Mouse (Mus musculus): ENCODE measurements around the gene Dmrt3.

Dmrt3 gene

DNA sequence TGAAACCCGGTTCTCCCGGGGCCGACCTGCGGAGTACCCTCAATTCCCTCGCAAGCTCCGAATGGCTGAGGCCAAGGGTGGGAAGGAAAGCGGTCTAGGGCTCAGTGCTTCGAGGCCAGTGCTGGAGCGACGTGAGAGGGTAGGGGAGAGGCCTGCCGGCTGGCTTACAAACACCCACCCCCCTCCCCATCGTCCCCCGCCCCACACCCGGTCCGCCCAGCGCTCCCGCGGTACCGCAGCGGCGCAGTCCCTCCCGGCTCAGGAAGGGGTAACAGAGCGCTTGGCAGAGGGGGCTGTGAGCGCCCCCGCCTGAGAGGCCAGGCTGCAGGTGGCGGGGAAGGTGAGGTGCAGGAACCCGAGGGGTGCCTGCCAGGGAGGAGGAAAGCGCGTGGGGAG, at the start of gene Dmrt3:
TSS of gene Dmrt3 (plus strand) at position 287 of the 396 bp plus-strand sequence.
- DNase-seq (ENCODE audit: extremely low spot score, low read depth, low spot score): no peak

DNA sequence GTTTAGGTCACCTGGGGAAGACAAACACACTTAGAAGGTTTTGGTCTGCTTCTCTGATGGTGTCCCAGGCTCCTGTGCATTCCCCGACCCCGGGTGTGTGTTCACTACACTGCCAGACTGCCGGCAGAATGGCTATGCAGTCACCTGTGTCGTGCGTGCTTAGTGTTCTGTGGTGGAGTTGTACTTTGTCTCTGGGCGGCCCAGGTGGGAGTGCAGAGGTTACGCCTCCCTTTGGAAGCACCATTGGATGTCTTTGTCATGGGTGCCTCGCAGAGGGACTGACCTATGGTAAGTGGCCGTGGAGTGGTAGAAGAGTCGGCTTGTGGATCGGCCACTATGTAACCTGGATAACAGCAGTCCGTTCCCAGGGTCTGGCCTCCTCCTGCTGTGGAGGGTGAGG, 45.7 kb upstream of the Dmrt3 start:
- no peak for DNase-seq (ENCODE audit: extremely low spot score, low read depth, low spot score)

DNA sequence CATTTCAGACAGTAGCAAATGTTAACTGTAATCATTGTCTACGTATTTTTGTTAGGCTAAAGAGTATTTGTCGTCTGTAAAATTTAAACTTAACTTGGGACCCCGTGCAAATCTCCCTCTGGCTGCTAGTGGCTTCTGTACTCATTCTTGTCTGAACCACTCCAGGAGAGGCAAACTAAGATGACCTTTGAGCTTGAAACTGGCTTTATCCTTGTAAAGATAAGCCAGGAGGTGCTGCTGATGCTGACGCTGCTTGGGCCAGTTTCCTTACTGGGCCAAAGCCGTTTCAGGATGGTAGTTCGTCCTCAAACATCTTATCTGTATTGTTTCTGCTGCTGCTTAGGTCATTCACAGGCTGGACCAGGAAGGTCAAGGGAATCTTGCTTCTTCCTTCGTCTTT, 40.3 kb upstream of the Dmrt3 start:
- no peak for DNase-seq (ENCODE audit: extremely low spot score, low read depth, low spot score)

DNA sequence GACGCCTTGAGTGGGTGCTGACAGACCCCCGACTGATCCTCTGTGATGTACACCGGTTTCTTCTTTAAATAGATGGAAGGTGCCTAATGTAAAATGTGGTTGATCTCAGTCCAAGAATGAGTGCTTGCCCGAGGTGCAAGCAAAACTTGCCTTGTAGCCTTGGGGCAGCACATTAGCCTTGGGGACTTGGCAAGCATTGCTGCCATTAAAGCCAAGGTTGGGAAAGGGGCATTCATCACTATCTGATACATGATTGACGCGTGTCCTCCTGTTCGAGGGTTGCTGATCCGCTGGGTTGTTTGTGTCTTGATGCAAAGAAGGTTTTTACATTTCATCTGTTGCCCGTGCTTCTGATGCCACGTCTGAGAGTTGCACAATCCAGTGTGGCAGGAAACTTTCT, 35.7 kb upstream of the Dmrt3 start:
- no peak for DNase-seq (ENCODE audit: extremely low spot score, low read depth, low spot score)

DNA sequence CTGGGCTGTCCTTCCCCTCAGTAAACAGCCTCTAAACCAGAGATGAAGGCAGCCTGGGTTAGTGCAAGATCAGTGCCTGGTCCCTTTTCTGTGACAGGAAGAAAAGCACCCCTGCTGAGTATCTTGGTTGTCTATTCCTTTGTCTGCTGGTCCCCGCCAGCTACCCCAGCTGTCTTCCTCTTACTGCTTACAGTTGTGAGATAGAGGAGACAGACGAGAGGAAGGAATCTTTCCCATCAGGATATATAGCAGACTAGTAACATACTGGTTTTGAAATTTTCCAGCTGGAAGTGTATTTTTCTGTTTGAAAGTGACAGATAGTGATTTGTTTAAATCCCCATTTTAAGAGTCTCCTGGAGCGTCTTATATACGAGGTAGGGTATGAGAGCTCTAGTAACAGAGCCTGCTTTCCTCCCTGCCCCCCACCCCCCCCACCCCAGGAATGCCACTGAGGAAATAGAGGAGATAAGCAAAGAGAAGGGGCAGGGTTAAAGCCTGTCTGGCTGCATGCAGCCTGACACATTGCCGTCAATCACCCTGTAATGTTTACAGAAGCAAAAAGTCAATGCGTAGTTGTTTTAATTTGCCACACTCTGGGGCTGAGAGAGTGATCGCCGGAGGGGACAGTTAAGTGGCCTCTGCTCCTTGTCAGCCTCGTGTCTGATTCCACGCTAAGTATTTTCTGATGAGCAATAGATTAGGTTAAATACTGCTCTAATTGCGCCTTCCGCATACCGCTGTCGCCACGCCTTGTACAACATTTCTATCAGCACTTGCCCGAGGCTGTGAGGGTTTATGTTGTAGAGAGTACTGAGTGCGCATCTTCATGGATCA, 34.9 kb upstream of the Dmrt3 start:
- DNase-seq (ENCODE audit: extremely low spot score, low read depth, low spot score): no peak

DNA sequence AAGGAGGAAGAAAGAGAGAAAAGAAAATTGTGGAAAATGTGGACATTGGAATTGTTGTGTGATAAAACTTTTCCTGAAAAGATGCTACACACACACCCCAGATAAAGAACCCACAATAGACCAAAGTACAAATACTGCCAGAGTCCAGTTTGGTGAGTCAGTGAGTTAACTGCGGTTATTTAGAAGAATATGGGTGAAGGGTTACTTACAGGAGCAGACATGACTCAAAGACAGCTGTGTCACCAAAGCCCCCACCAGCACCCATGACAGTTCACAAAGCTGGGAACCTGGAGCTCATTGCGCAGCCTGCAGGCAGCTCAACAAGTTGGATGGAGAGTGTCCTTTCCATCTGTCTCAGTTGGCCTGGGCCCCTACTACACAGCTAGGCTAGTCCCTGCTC, 31.7 kb upstream of the Dmrt3 start:
- no peak for DNase-seq (ENCODE audit: extremely low spot score, low read depth, low spot score)

DNA sequence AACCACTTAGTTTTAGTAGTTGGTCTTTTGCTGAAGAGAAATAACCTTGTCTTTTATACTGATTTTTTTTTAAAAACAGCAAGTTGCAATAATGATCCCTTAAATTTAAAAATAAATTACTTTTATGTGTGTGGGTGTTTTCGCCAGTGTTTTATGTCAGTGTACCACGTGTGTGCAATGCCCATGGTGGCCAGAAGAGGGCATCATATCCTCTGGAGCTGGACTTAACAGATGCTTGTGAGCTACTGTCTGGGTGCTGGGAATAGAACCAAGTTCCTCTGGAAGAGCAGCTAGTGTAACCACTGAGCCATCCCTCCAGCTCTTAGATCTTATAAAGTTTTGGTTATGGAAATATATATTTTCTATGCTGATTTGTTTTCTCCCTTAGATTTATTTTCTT, 30.7 kb upstream of the Dmrt3 start:
- DNase-seq (ENCODE audit: extremely low spot score, low read depth, low spot score): no peak

DNA sequence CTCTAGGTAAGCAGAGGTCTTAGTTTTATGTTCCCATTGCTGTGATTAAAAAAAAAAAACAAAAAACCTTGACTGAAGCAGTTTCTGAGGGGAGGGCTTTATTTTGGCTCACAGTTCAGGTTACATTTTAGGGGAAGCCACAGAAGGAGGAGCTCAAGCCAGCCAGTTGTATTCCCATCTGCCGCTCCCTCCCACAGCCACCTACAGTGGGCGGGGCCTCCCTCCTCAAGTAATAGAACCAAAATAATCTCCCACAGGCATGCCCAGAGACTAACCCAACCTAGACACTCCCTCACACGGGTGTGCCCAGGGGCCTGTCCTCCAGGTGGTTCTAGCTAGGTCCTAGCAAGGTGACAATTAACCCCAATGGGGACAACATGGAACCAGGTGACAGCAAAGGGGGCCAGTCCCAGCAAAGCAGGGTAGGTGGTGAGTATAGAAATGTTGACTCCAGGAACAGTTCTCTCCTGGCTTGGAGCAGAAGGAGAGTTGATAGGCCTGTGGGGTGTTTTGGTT, 12.3 kb upstream of the Dmrt3 start:
- DNase-seq (ENCODE audit: extremely low spot score, low read depth, low spot score): no peak

DNA sequence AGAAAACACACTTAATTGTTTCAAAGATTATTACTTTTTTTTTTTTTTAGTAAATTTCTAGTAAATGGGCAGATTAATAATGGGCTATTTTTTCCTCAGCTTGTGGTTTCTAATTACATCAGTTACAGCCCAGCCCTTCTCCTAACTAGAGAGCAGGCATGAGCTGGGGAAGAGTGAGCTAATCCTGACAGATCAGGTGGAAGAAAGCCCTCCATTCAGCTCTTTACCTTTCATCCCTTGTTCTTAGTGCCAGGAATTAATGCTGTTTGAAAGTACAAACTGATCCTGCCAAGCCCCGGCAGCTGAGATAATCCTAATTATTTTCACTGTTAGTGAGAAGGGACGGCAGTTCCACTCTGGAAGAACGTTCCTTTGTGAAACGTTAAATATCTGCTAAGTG, 11.5 kb upstream of the Dmrt3 start:
- DNase-seq (ENCODE audit: extremely low spot score, low read depth, low spot score): no peak

DNA sequence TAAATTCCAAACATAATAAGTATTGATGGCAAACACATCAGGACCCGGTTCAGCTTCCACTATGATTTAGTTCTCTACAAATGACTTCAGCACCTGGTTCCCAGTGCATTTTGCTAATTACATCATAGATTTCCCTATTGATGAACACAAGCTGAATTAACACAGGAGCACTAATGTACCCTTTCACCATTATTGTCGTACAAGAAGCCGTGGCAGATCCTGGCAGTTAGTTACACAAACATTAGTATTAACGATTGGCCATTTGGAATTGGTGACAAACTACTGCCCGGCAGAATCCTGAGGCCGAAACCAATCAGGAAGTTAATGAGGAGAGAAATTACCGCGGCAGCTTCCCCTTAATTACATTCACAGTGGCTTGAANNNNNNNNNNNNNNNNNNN, 8.1 kb upstream of the Dmrt3 start:
- DNase-seq (ENCODE audit: extremely low spot score, low read depth, low spot score): no peak

DNA sequence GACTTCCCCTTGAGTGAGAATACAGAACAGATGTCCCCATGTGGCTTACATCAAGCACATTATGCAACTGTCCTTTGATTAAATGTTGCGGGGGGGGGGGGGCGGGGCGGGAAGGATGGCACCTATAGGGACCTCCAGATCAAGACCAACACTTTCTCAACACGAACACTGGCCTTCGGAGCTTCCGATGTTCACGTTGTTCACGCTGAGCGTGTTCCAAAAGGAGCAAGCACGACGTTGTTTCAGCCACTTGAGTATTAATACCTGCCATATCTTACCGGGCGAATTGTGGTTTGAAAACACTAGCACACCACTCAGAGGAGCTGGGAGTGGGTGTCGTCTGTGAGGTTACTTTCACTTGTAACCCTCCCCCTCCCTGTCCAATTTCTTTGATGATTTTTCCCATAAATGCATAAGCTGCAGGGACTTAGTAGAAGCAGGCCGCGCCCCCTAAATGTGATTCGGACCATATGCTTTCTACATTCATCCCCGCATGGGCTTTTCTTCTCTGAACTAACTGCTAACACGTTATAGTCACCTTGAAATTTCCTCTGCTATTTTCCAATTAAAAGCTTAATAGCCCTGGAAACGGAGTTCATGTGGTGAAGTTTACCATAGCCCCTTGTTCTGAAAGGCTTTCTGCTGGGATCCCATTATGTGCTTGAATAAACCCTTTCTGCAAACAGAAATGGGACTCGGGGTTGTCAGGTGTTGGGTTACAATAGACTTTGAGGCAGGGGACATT, 2.5 kb upstream of the Dmrt3 start:
- DNase-seq (ENCODE audit: extremely low spot score, low read depth, low spot score): no peak

DNA sequence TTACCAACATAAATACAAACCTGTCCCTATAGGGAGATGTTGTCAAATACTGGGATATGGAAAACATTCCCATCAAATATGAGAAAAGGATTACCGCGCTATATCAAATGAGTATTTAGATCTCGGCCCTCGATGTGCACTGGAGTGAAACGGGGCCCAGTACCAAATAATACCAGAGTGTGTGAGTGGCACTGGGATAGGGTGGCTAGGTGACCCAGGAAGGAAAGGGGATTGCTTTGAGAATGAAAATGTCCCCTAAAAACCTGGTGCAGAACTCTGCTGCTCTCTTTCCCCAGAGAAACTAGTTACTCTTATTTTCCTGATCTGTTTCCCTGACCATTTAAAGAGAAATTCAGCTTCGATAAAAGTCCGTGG, 1.9 kb upstream of the Dmrt3 start:
- no peak for DNase-seq (ENCODE audit: extremely low spot score, low read depth, low spot score)

DNA sequence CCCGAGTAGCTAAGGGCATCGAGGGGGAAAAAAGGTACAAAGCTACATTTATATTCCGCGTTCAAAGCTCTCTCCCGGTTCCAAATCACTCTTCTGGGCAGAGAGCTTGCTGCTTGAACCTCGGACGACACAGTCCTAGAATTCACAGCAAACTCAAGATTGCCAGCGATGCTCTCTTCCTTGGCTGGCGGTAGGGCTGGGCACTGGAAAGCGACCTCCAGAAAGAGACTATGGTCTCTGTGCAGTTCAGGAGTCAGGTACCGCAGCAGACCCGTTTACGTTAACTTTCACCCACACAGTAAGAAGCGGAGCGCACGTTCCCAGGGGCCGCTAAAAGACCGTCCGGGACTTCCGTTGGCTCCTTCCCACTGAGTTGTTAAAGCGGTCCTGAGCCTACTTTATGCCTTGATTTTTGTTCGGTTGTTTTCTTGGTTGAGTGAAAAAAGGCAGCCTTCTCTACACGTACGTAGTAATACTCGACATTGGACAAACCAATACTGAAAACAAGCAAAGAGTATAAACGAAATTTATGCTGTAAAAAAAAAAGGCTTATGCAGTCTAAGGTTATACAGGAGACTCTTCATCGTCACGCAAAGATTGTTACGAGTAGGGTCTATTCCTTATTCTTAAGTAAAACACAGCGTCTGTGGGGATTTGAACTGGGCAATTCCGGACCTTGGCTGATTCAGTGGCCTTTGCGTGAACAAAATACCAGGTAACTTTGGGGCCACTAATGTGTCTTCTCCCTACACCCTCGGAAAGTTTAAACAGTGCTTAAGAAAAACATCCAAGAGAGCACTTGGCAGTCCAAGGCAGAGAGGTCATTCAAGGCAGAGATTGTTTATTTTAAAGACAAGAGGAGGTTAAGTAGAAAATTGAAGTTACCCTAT, 895 bp upstream of the Dmrt3 start:
- no peak for DNase-seq (ENCODE audit: extremely low spot score, low read depth, low spot score)

DNA sequence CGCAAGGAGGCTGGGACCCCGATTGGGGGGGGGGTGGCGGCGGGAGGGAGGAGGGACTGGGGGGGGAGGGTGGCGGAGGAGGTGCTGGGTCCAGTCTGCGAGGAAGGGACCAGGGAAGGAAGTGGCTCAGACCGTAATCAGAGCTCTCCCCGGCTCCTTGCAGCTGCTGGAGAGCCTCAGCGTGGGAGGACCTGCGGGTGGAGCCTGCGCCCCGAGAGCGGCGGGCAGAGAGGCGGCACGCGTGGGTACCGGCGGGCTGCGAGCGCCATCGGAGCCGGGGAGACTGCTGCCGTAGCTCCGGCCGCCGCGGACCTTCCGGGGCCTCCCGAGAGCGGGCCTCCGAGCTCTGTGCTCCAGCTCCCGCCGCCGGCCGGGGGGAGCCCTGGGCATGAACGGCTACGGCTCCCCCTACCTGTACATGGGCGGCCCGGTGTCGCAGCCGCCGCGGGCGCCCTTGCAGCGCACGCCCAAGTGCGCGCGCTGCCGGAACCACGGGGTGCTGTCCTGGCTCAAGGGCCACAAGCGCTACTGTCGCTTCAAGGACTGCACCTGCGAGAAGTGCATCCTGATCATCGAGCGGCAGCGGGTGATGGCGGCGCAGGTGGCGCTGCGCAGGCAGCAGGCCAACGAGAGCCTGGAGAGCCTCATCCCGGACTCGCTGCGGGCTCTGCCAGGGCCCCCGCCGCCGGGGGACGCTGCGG, 460 bp downstream of the Dmrt3 start:
- DNase-seq (ENCODE audit: extremely low spot score, low read depth, low spot score): no peak

DNA sequence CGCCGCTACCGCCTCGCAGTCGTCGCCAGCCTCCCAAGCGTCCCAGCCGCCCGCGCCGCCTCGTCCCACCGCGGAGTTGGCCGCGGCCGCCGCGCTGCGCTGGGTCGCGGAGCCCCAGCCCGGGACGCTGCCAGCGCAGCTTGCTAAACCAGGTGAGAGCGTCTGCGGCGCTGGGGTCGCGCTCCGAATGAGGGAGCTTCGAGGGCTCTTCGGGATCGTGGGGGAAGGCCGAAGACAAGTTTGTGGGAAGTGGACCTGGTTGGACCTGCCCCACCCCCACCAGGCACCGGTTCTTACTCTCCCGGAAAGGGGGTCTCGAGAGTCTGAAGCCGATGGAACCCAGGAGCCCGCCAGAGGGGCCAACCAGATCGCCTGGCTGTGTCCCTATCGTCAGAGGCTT, 1.0 kb downstream of the Dmrt3 start:
- DNase-seq (ENCODE audit: extremely low spot score, low read depth, low spot score): no peak

DNA sequence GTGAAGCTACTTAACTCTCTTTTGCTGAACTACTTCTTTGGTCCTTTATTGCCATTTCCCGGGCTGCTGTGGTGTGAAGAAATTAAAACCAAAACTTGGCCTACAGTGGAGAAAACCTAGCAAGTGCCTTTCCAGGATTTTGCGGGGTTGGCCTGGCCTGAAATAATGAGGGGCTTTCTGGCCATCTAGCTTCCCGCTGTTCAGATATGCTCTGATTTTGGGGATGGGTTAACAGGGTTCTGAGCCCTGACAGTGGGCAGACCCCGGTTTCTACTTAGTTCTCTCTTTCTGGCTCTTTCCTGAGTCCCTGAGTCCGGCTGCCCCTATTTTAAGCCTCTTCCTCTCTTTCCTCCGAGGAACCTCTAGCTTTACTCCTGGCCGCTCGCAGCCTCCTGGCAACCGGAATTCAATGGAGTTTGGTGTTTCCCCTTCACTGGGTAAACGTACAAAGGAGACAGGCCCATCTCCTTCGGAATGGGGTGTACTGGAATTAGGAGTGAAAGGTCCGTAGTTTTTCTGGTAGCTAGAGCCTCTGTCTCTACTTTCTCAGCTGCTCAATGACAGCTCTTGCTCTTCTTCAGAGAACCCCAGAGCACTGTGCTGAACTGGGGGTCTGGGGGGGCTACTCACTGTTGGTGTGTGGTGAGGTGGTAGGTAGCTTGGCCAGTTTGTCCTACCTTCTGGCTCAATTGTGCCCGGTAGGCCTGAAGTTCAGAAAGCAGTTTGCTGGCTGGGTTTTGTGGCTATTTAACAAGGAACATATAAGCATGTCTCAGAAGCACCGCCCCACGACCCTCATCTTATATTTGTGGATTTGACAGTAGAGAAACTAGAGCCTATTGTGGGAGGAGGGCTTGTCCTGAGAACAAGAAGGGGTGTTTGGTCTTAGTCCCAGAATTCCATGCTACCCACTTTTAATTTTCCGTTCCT, 2.0 kb downstream of the Dmrt3 start:
- no peak for DNase-seq (ENCODE audit: extremely low spot score, low read depth, low spot score)

DNA sequence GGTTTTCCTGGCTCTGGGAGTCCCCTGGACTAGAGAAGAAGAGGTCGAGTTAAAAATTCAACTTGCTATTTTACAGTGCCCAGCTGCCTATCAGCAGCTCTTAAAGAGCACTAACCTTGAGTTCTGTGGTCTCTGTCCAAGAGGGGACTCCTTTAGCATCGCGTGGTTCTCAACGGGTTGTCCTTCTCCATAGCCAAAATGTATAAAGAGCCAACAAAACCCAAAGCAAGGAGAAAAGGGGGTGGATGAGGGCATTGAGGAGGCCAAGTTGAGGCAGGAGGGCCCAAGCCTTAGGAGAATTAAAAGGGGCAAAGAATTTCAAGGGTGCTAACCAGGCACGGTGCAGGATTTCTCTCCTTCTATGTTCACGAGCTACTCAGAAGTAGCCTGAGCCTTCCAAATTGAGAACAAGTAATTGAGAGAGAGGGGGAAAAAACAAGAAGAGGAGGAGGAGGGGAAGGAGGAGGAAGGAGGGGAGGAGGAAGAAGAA, 2.8 kb downstream of the Dmrt3 start:
- no peak for DNase-seq (ENCODE audit: extremely low spot score, low read depth, low spot score)

DNA sequence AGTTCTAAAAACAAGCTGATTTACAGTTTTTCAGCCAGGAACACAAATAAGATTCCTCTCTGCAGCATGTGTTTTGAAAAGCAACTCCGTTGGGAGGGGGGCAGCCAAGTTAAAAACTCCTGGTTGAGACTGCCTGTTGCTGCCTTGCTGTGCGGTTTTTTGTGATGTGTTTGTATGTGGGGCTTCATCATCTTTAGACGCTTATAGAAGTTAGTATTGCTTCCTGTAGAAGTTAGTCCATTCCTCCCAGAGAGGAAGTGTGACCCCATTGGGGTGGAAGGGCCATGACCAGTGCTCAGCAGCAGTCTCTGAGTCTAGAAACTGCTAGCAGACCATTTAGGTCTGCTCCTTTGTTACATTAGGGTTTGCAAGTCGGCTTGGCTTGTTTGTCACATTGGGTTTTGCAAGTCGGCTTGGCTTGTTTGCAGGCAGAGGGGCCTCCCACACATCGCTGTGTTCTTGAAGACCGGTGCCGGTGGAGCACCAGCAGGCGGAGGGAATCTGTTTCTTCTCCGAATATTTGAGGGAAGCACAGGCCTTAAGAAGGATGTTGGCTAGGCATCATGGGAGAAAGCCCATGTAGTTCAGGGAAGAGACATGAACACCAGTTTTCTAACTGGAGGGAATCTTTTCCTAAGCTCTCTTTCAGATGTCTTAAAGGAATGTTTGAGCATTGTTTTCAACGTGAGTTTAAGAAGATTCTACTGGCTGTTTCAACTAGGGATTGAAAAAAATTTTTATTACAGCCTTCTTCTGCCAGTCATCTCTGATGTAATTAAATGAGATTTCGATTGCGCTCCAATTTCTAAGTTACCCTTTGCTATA, 3.6 kb downstream of the Dmrt3 start:
- no peak for DNase-seq (ENCODE audit: extremely low spot score, low read depth, low spot score)

DNA sequence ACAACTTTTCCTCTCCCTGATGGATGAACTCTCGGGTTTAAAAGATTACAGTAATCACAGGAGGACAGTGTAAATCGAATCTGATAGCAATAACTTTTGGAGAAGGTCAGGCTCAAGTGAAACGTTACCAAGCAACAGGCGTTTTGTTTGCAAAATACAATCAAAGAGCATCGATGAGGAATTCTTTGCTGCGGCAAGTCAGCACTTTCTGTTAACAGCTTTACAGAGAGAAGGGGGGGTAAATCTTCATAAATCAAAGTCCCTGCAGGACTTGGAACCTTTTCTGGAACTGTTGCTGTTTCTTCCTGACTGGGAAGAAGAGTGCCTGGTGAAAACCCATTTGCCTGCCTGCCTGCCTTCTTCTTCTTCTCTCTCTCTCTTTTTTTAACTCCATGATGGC, 5.8 kb downstream of the Dmrt3 start:
- DNase-seq (ENCODE audit: extremely low spot score, low read depth, low spot score): no peak
